Mouse (Mus musculus): ENCODE results near the gene Timm44. TPM values are rescaled to one million over a fixed set of nuclear protein-coding genes. Genes with fewer than 3 reads are reported as not detected.
A peak's percentile ranks its signal among the peaks of the same experiment; 100 is the strongest.
"Not testable (repeated sequence)": the region's sequence is repeated elsewhere in the genome, so short reads cannot be mapped to it uniquely, and the experiment has no call there.

Gene Timm44
- total RNA-seq, 2 experiments from 2014 or later, result 76.2 to 77.4 TPM

- no peak for DNase-seq
Observed at GRCm38 (mm10) chr8:4265160-4265914, 10.4 kb downstream of the Timm44 start.

GRCm38 (mm10) chr8:4263105-4263791 lies 12.5 kb downstream of the Timm44 start:
- DNase-seq, result no peak

- DNase-seq, result no peak
Observed at GRCm38 (mm10) chr8:4259805-4260170, 15.9 kb downstream of the Timm44 start.

- peak; percentile 90 for DNase-seq
Observed at GRCm38 (mm10) chr8:4259125-4259804, 16.4 kb downstream of the Timm44 start, which contains the start of gene Ctxn1. Gene Ctxn1, minus strand, starts transcription at chr8:4259274.

- no peak for DNase-seq
Observed at GRCm38 (mm10) chr8:4258678-4259077, 17.0 kb downstream of the Timm44 start.

GRCm38 (mm10) chr8:4258233-4258632 lies 17.5 kb downstream of the Timm44 start:
- DNase-seq, result peak; percentile 33

- DNase-seq, result no peak
Observed at GRCm38 (mm10) chr8:4257350-4257749, 18.4 kb downstream of the Timm44 start.

GRCm38 (mm10) chr8:4256911-4257310 lies 18.8 kb downstream of the Timm44 start:
- DNase-seq, result no peak

- DNase-seq, result not testable (repeated sequence)
Observed at GRCm38 (mm10) chr8:4255471-4255870, 20.2 kb downstream of the Timm44 start.

GRCm38 (mm10) chr8:4254001-4254400 lies 21.7 kb downstream of the Timm44 start:
- no peak for DNase-seq

GRCm38 (mm10) chr8:4252934-4253841 lies 22.5 kb downstream of the Timm44 start, which contains the start of gene Snapc2:
Gene Snapc2, plus strand, starts transcription at chr8:4253080.
- DNase-seq, result peak; percentile 93

- DNase-seq, result no peak
Observed at GRCm38 (mm10) chr8:4252116-4252760, 23.5 kb downstream of the Timm44 start.

GRCm38 (mm10) chr8:4250306-4250970 lies 25.3 kb downstream of the Timm44 start:
- DNase-seq, result peak; percentile 79

GRCm38 (mm10) chr8:4249213-4249612 lies 26.5 kb downstream of the Timm44 start:
- no peak for DNase-seq

GRCm38 (mm10) chr8:4247951-4248540 lies 27.7 kb downstream of the Timm44 start, which contains the start of gene Tgfbr3l:
Gene Tgfbr3l, plus strand, starts transcription at chr8:4248214.
- no peak for DNase-seq

- DNase-seq, result no peak
Observed at GRCm38 (mm10) chr8:4247241-4247640, 28.5 kb downstream of the Timm44 start.

GRCm38 (mm10) chr8:4245737-4246136 lies 30.0 kb downstream of the Timm44 start:
- no peak for DNase-seq

- no peak for DNase-seq
Observed at GRCm38 (mm10) chr8:4245061-4245460, 30.7 kb downstream of the Timm44 start.

GRCm38 (mm10) chr8:4239193-4239890 lies 36.4 kb downstream of the Timm44 start:
- DNase-seq, result no peak

All from gastrocnemius, postnatal 25 days (tissue).